Mouse (Mus musculus): ENCODE results near the gene Lix1l.
"Not testable (repeated sequence)": the region's sequence is repeated elsewhere in the genome, so short reads cannot be mapped to it uniquely, and the experiment has no call there.

The Lix1l gene

DNA sequence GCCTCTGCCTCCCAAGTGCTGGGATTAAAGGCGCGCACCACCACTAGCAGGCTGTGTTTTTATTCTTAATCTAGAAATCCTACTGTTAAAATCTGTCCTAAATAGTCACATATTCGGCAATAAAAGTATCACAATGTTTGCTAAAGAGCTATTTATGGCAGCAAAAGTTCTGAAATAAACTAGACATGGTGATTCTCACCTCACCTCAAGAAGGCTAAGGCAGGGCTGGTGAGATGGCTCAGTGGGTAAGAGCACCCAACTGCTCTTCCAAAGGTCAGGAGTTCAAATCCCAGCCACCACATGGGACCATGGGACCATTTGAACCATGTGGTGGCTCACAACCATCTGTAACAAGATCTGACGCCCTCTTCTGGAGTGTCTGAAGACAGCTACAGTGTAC is 10.3 kb upstream of the Lix1l start:
- DNase-seq (ENCODE audit: low spot score), result no peak

GRCm38 (mm10) chr3:96593374-96593773 is 7.6 kb upstream of the Lix1l start:
- DNase-seq (ENCODE audit: low spot score), result peak; percentile 89

DNA sequence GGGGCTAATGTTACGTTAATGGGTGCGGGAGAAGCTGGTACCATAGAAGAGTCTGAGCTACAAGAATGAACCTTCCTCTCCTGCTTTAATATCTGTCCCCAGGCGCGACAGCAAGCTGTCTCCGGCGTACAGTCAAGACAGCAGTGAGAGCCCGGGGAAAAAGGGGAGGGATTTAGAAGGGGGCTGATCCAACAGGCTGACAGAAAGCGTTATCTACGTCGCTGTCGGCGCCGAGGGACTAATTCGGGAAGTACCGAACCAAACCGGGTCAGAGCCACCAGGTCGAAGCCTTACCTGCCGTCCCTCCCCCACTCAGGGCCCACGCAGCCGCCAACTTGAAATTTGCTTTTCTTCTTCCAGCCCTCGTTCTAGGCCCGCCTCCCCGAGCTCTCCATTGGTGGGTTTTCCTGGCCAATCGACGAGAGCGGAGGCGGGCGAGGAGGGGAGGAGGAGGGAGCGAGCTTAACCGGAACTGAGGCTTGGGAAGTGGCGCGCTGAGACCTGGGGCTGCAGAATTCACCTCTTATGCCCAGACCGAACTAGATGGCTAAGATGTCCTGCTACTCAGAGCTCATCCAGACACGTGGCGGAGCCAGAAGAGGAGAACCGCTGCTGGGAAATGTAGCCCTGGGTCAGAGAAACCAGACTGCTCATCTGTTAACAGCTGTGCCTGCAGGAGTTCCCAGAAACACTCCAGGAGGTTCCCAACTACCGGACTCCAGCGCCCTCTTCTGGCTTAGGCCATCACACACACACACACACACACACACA is 7.0 kb upstream of the Lix1l start, which contains the start of gene Polr3gl:
TSS of gene Polr3gl (minus strand) at position 392 of the 771 bp plus-strand sequence.
- peak; percentile 96 for DNase-seq (ENCODE audit: low spot score)

DNA sequence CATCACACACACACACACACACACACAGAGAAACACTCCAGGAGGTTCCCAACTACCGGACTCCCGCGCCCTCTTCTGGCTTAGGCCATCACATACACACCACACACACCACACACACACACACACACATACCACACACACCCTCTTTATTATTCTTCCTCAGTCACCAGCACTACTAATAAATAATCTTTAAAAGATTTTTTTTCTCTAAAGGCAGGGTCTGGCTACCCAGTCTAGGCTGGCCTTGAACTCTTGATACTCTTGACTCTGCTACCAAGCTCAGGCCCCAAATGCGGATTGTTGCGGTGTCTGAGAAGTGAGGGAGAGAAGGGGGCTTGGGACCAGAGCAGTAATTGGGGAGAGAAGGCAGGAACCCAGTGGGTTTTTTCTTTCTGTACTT is 6.1 kb upstream of the Lix1l start:
- no peak for DNase-seq (ENCODE audit: low spot score)

GRCm38 (mm10) chr3:96595661-96596060 is 5.3 kb upstream of the Lix1l start:
- no peak for DNase-seq (ENCODE audit: low spot score)

- no peak for DNase-seq (ENCODE audit: low spot score)
These were observed 4.7 kb upstream of the Lix1l start, which contains the start of gene Ankrd34a for GRCm38 (mm10) chr3:96596228-96596707. Ankrd34a (plus strand) TSS chr3:96596636.

DNA sequence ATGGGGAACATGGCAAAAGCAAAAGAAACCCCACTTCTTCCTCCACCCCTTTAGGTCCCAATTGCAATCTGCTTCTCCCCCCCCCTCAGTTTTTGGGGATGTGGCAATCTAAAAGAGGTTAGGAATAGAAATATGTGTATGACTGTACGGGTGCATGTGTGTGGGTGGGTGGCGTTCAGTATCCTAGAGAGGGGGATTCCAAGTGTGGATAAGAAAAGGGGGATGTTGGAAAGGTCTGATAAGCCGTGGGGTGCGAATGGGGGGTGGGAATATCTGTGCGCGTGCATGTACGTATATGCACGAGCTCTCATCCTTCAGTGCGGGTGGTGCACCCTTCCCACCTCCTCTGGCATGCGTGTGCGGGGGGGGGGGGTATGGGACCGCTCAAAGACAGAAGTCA is 4.1 kb upstream of the Lix1l start:
- DNase-seq (ENCODE audit: low spot score), result no peak

DNA sequence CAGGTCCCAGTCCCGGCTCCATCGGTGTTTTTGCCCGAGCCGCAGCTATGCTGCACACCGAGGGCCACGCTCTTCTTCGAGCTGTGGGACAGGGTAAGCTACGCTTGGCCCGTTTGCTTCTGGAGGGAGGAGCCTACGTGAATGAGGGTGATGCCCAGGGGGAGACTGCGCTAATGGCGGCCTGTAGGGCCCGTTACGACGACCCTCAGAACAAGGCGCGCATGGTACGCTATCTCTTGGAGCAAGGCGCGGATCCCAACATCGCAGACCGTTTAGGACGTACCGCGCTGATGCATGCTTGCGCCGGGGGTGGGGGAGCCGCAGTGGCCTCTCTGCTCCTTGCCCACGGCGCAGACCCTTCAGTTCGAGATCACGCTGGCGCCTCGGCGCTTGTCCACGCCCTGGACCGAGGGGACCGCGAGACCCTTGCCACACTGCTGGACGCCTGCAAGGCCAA is 3.5 kb upstream of the Lix1l start:
- DNase-seq (ENCODE audit: low spot score), result no peak

DNA sequence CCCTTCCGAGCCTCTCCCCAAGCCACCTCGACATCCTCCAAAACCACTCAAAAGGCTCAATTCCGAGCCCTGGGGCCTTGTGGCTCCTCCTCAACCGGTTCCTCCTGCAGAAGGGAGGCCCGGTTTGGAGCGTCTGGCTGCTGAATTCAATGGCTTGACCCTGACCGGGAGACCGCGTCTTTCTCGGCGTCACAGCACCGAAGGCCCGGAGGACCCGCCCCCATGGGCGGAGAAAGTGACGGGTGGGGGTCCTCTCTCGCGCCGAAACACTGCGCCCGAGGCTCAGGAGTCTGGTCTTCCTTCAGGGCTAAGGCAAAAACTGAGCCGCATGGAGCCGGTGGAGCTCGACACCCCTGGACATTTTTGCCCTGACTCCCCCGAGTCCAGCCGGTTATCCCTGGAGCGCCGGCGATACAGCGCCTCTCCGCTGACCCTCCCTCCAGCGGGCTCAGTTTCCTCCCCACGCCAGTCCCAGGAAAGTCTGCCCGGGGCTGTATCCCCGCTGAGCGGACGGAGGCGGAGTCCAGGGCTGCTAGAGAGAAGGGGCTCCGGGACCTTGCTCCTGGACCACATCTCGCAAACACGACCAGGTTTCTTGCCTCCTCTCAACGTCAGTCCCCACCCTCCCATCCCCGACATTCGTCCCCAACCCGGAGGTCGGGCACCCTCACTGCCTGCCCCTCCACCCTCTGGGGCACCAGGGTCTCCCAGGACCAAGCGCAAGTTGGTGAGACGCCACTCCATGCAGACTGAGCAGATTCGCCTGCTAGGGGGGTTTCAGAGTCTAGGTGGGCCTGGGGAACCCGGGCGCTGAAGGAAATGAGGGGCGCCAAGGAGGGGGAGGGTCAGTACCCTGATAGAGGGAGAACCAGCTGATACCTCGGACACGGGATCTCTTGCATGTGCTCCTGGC is 2.5 kb upstream of the Lix1l start:
- DNase-seq (ENCODE audit: low spot score), result no peak

GRCm38 (mm10) chr3:96599069-96599393 is 1.9 kb upstream of the Lix1l start:
- DNase-seq (ENCODE audit: low spot score), result no peak

DNA sequence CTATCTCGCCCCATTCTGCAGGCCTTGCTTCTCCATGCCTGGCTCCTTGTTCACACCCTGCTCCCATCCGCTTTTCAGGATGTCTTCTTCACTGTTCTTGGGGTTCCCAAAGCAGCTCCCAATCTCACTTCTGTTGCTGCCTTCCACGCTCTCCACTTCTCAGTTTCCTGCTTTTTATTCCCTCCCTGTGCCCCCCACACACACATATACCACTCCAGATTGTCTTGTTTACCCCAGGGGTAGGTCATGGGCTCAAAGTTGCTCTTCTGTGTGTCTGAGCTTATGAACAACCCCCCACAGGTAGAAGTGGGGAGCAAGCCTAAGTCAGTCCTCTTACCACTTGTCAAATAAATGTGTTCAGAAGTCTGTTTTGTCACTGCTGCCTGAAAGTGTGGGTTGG is 1.5 kb upstream of the Lix1l start:
- DNase-seq (ENCODE audit: low spot score), result no peak

GRCm38 (mm10) chr3:96601251-96601787 is 370 bp downstream of the Lix1l start:
- peak; percentile 88 for DNase-seq (ENCODE audit: low spot score)

DNA sequence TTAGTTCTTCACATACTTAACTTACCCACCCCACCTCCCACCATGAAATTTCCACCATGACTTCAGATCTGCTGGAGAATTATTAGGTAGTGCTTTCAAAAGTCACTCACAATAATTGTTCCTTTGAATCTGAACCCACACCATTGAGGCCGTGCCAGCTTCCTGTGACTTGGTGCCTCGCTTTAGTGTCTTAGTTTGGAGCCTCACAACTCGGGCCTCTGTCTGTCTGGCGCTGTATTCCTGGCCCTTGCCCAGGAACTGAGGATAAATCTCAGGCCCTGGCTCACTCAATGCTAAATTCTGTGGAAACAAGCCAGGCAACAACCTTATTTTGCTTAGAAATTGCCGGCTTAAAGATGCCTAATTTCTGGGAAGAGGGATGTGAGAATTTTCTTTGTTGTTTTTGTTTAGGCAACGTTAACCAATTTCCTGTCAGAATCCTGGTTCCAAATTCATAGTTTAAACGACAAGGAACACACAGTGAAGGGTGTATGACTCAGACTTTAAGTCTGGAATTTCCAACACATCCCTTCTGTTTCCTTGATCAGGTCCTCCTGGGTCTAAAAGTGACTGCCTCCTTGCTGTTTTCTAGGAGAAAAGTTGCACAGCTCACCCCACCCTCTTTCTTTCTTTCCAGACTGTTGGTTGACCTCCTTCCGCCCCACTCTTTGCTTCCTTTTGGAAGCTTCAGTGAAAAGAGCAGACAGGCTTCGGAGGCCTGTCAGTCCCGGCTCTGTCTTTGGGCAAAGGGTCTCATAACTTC is 1.2 kb downstream of the Lix1l start:
- DNase-seq (ENCODE audit: low spot score), result peak; percentile 80

DNA sequence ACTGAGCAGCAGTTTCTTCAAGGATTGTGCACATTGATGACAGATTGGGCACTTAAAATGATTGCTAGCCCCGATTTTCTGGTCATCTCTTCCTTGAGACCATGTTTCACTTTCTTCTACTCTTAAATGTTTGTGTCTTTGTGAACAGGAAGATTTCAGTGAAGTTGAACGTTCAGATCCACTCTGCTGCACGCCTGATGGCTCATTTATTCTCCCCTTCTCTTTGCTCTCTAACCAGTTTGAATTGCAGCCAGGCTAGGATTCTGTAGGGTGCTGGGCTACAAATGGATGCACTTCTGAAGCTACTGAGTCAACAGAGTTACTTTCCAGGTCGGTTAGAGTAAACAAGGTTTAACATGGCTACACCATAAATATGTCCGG is 1.7 kb downstream of the Lix1l start:
- DNase-seq (ENCODE audit: low spot score), result peak; percentile 62

DNA sequence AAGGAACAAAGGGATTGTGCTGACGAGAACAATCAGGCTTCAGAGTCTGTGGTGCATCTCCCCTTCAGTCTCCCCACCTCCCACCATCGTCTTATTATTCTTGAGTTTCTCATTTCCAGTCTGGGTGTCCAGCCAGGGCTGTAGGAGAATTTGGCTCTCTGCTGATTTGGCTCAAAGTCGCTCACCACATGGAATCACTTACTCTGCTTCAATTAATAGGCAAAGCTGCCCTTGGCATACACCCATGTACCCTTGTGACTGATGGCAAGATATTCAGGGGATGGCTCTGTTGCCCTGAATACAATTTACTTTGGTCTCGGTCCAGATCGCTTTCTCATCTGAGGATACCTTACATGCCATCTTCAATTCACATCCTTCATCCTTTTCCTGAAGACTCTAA is 2.4 kb downstream of the Lix1l start:
- DNase-seq (ENCODE audit: low spot score), result peak; percentile 85

GRCm38 (mm10) chr3:96606007-96606406 is 5.1 kb downstream of the Lix1l start:
- DNase-seq (ENCODE audit: low spot score), result not testable (repeated sequence)

GRCm38 (mm10) chr3:96606618-96607017 is 5.7 kb downstream of the Lix1l start:
- no peak for DNase-seq (ENCODE audit: low spot score)

DNA sequence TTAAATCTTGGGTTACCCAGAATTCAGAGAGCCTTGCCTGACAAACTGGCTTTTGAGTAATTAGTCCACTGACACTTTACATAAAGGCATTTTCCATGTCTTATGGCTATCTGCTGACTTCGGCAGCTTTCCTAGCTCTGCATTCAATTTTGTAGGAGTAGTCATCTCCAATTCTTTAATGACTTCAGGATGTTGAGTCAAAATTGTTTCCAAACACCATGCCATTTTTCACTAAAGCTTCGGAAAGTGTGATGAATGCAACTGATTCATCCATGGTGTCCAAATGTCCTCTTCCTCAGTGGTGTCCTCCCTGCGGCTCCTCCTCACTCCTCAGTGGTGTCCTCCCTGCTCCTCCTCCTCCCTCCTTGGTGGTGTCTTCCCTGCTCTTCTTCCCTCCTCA is 17.0 kb downstream of the Lix1l start:
- DNase-seq (ENCODE audit: low spot score), result no peak

- no peak for DNase-seq (ENCODE audit: low spot score)
These were observed 22.3 kb downstream of the Lix1l start for GRCm38 (mm10) chr3:96623201-96623600.

DNA sequence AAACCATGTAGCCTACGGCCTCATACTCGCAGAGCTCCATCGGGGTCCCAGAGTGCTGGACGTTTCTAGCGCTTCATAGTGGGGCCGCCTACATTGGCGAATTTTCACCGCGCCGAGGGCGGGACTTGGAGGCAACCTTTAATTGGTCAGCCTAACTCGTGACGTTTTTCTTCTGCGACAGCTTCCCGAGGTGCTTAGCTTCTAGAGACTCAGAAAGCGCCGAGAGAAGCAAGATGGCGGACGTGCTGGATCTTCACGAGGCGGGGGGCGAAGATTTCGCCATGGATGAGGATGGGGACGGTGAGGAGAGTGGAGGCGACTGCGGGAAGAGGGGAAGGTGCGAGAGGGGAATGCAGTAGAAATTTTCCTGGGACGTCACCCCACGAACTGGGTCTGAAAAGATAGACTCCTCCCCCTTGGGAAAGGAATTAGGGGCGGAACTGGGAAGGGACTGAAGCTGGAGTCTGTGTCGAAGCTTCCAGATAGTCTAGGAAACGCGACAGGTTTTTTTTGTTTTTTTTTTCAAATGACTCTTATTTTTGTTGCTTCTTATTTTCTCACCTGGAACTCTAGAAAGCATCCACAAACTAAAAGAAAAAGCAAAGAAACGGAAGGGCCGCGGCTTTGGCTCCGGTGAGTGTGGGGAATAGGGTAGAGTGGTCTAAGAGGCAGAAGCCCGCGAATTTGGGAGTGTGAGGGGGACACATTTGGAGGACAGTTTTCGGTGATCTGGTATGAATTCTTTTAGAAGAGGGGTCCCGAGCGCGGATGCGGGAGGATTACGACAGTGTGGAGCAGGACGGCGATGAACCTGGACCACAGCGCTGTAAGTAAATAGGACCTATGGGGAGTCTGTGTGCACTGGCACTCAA is 29.0 kb downstream of the Lix1l start, which contains the start of gene Rbm8a:
TSS of gene Rbm8a (plus strand) at position 205 of the 872 bp plus-strand sequence.
- peak; percentile 98 for DNase-seq (ENCODE audit: low spot score)

GRCm38 (mm10) chr3:96632058-96632457 is 31.1 kb downstream of the Lix1l start:
- DNase-seq (ENCODE audit: low spot score), result no peak
